Mouse (Mus musculus) neural tube, embryonic 15.5 days (tissue): ENCODE results near the gene Unk. TPM values are rescaled to one million over a fixed set of nuclear protein-coding genes. Genes with fewer than 3 reads are reported as not detected.
A peak's percentile ranks its signal among the peaks of the same experiment; 100 is the strongest.
"Not testable (repeated sequence)": the region's sequence is repeated elsewhere in the genome, so short reads cannot be mapped to it uniquely, and the experiment has no call there.

Experiments used
- ATAC-seq: fragments of 200-750 bp; cut with Nextera tagmentation; 2 replicates; pipeline ENCODE4 v1.8.0; 2017; ENCODE audit warnings: mild to moderate bottlenecking, moderate TSS enrichment, moderate library complexity; ENCODE audit not compliant: low FRiP score
- H3K27ac ChIP-seq: fragments of 300-500 bp; sonication (generic); replicated peaks from 2 replicates; pipeline ENCODE4 v1.5.1; 2015; ENCODE audit warnings: mild to moderate bottlenecking, inconsistent platforms
- H3K27me3 ChIP-seq: fragments of 300-500 bp; sonication (generic); replicated peaks from 2 replicates; pipeline ENCODE4 v1.6.1; 2015; ENCODE audit warnings: inconsistent platforms
- H3K36me3 ChIP-seq: fragments of 300-500 bp; sonication (generic); 2 replicates; pipeline ENCODE4 v1.6.1; 2015; ENCODE audit warnings: inconsistent platforms
- H3K4me1 ChIP-seq: fragments of 300-500 bp; sonication (generic); 2 replicates; pipeline ENCODE4 v1.6.1; 2015; ENCODE audit warnings: inconsistent platforms
- H3K4me2 ChIP-seq: fragments of 300-500 bp; sonication (generic); 2 replicates; pipeline ENCODE4 v1.6.1; 2015; ENCODE audit warnings: inconsistent platforms, mild to moderate bottlenecking, moderate library complexity
- H3K4me3 ChIP-seq: fragments of 300-500 bp; sonication (generic); replicated peaks from 2 replicates; pipeline ENCODE4 v1.5.1; 2015; ENCODE audit warnings: mild to moderate bottlenecking, inconsistent platforms
- H3K9ac ChIP-seq: fragments of 300-500 bp; sonication (generic); replicated peaks from 2 replicates; pipeline ENCODE4 v1.6.1; 2015; ENCODE audit warnings: mild to moderate bottlenecking, inconsistent platforms
- H3K9me3 ChIP-seq: fragments of 300-500 bp; sonication (generic); replicated peaks from 2 replicates; pipeline ENCODE4 v1.6.1; 2016; ENCODE audit warnings: inconsistent platforms
- WGBS: fragments of 180-500 bp; shearing (Covaris S2); methylation state at CpG from one replicate; pipeline ENCODE4 v1.1.7; 2015; ENCODE audit warnings: mixed read lengths; 5-methylcytosine and 5-hydroxymethylcytosine counted together
- polyA plus RNA-seq: library from polyadenylated mRNA; unstranded; fragments of >200 nt; fragmentation: Nextera tagmentation; extraction: Ambion mirVana; gene quantifications from 2 replicates; pipeline ENCODE4 v1.2.1, GENCODE M21; 2015

Unk gene
- polyA plus RNA-seq, 1 experiment from 2014 or later, result 31.6 TPM

- H3K4me1 ChIP-seq, result peaks cover 22% of the 10 kb centered on the region
- H3K36me3 ChIP-seq, result peaks cover 21% of the 10 kb centered on the region
- peak; percentile 98 for ATAC-seq
- H3K9ac ChIP-seq, result peak within 1 kb of the TSS; percentile 52
- no peaks in the 10 kb centered on the region for H3K27me3 ChIP-seq
- H3K4me2 ChIP-seq, result peak within 1 kb of the TSS; percentile 66
- H3K27ac ChIP-seq, result peak within 1 kb of the TSS; percentile 85
- 4% methylated on average over 37 of the region's 43 CpGs for WGBS
- peak within 1 kb of the TSS; percentile 55 for H3K4me3 ChIP-seq
- no peaks in the 10 kb centered on the region for H3K9me3 ChIP-seq
Observed at GRCm38 (mm10) chr11:116086258-116087193, 56.4 kb downstream of the Unk start, which contains the start of gene Wbp2. Gene Wbp2 (minus strand): TSS chr11:116086995.

- ATAC-seq, result peak; percentile 77
- H3K9me3 ChIP-seq, result no peaks in the 10 kb centered on the region
- peak overlapping the region; percentile 55 for H3K4me3 ChIP-seq
- H3K36me3 ChIP-seq, result peaks cover 12% of the 10 kb centered on the region
- H3K27me3 ChIP-seq, result no peaks in the 10 kb centered on the region
- H3K4me1 ChIP-seq, result peaks cover 22% of the 10 kb centered on the region
- 4% methylated on average over 31 of the region's 31 CpGs for WGBS
- H3K9ac ChIP-seq, result peak overlapping the region; percentile 52
- H3K27ac ChIP-seq, result peak overlapping the region; percentile 85
- peak overlapping the region; percentile 66 for H3K4me2 ChIP-seq
Observed at GRCm38 (mm10) chr11:116087194-116088130, 57.3 kb downstream of the Unk start.

GRCm38 (mm10) chr11:116088188-116088587 is 58.1 kb downstream of the Unk start:
- Histone ChIP-seq H3K9ac (no peak overlapping the region), H3K9me3 (no peaks in the 10 kb centered on the region), H3K4me2 (no peak overlapping the region), H3K27ac (no peak overlapping the region), H3K4me3 (0 out of 2 replicates have a peak overlapping the region, but pooled peaks have one; percentile 55), H3K4me1 (peaks cover 22% of the 10 kb centered on the region), H3K36me3 (peaks cover 7% of the 10 kb centered on the region; the same call in 1 of the 2 replicates), H3K27me3 (no peaks in the 10 kb centered on the region)
- 89% methylated on average over 8 of the region's 8 CpGs for WGBS
- no peak for ATAC-seq

GRCm38 (mm10) chr11:116088741-116089394 is 58.7 kb downstream of the Unk start:
- Histone ChIP-seq H3K4me3 (no peak overlapping the region), H3K4me1 (peaks cover 22% of the 10 kb centered on the region), H3K27me3 (no peaks in the 10 kb centered on the region), H3K27ac (no peak overlapping the region), H3K9ac (no peak overlapping the region), H3K9me3 (no peaks in the 10 kb centered on the region), H3K4me2 (no peak overlapping the region), H3K36me3 (no peaks in the 10 kb centered on the region)
- WGBS, result 90% methylated on average over 11 of the region's 11 CpGs
- no peak for ATAC-seq

- no peaks in the 10 kb centered on the region for H3K9me3 ChIP-seq
- no peaks in the 10 kb centered on the region for H3K36me3 ChIP-seq
- no peak overlapping the region for H3K4me2 ChIP-seq
- no peaks in the 10 kb centered on the region for H3K27me3 ChIP-seq
- no peak overlapping the region for H3K4me3 ChIP-seq
- no peak overlapping the region for H3K27ac ChIP-seq
- ATAC-seq, result no peak
- H3K4me1 ChIP-seq, result peaks cover 22% of the 10 kb centered on the region
- 92% methylated on average over 6 of the region's 6 CpGs for WGBS
- H3K9ac ChIP-seq, result no peak overlapping the region
Observed at GRCm38 (mm10) chr11:116089545-116089944, 59.4 kb downstream of the Unk start.

- no peaks in the 10 kb centered on the region for H3K9me3 ChIP-seq
- no peak overlapping the region for H3K4me2 ChIP-seq
- H3K27ac ChIP-seq, result no peak overlapping the region
- peaks cover 8% of the 10 kb centered on the region for H3K4me1 ChIP-seq
- ATAC-seq, result no peak
- no peak overlapping the region for H3K9ac ChIP-seq
- H3K4me3 ChIP-seq, result no peak overlapping the region
- no peaks in the 10 kb centered on the region for H3K36me3 ChIP-seq
- H3K27me3 ChIP-seq, result no peaks in the 10 kb centered on the region
- WGBS, result 89% methylated on average over 6 of the region's 6 CpGs
Observed at GRCm38 (mm10) chr11:116091591-116091990, 61.5 kb downstream of the Unk start.

- ATAC-seq, H3K27me3 ChIP-seq, H3K9me3 ChIP-seq, H3K4me1 ChIP-seq, H3K36me3 ChIP-seq, H3K4me2 ChIP-seq, H3K27ac ChIP-seq, H3K9ac ChIP-seq, H3K4me3 ChIP-seq: not testable (repeated sequence)
- WGBS, result 93% methylated on average over 6 of the region's 6 CpGs
Observed at GRCm38 (mm10) chr11:116092959-116093358, 62.8 kb downstream of the Unk start.

- H3K4me1 ChIP-seq, result no peaks in the 10 kb centered on the region
- H3K4me2 ChIP-seq, result no peak overlapping the region
- H3K9ac ChIP-seq, result no peak overlapping the region
- H3K27me3 ChIP-seq, result no peaks in the 10 kb centered on the region
- no peak overlapping the region for H3K27ac ChIP-seq
- no peak for ATAC-seq
- no peaks in the 10 kb centered on the region for H3K9me3 ChIP-seq
- no peak overlapping the region for H3K4me3 ChIP-seq
- WGBS, result 70% methylated on average over 16 of the region's 16 CpGs
- H3K36me3 ChIP-seq, result no peaks in the 10 kb centered on the region
Observed at GRCm38 (mm10) chr11:116093771-116094565, 63.8 kb downstream of the Unk start.

GRCm38 (mm10) chr11:116095573-116095972 is 65.5 kb downstream of the Unk start:
- Histone ChIP-seq H3K9ac (no peak overlapping the region), H3K36me3 (no peaks in the 10 kb centered on the region), H3K4me3 (no peak overlapping the region), H3K9me3 (no peaks in the 10 kb centered on the region), H3K27ac (no peak overlapping the region), H3K4me2 (no peak overlapping the region), H3K27me3 (no peaks in the 10 kb centered on the region), H3K4me1 (peaks cover 4% of the 10 kb centered on the region; the same call in 1 of the 2 replicates)
- no peak for ATAC-seq
- 78% methylated on average over 3 of the region's 3 CpGs for WGBS

- WGBS, result 95% methylated on average over 5 of the region's 5 CpGs
- no peak for ATAC-seq
- H3K4me2 ChIP-seq, result no peak overlapping the region
- no peaks in the 10 kb centered on the region for H3K27me3 ChIP-seq
- no peak overlapping the region for H3K27ac ChIP-seq
- H3K36me3 ChIP-seq, result no peaks in the 10 kb centered on the region
- H3K4me3 ChIP-seq, result no peak overlapping the region
- no peaks in the 10 kb centered on the region for H3K9me3 ChIP-seq
- peaks cover 4% of the 10 kb centered on the region; the same call in 1 of the 2 replicates for H3K4me1 ChIP-seq
- H3K9ac ChIP-seq, result no peak overlapping the region
Observed at GRCm38 (mm10) chr11:116096213-116097108, 66.3 kb downstream of the Unk start.
